Mouse (Mus musculus) thymus, postnatal 14 days (tissue): ENCODE data around the gene Ppp4r4.
"Not testable (repeated sequence)": the region's sequence is repeated elsewhere in the genome, so short reads cannot be mapped to it uniquely, and the experiment has no call there.

Experiments used
- DNase-seq: peaks from one replicate; pipeline ENCODE4 v3.0.0; 2021

Gene Ppp4r4

DNA sequence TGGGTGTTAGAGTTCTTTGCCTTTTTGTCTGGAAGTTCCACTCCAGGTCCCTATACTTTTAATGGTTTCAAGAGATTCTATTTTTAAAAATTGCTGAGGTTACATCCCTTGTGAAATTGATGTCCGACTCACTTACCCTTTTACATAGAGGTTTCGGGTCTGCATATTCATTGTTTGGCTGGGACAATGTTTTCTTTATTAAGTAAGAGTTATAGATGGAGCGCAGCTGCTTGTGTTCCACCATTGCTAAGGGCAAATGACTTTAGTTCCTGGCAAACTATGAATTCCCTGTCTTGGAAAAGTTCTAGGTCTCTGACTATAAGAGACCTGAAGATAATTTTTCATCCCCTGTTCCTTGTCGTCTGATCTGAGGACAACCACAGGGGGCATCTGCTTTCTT is 8.3 kb downstream of the Ppp4r4 start:
- no peak for DNase-seq

DNA sequence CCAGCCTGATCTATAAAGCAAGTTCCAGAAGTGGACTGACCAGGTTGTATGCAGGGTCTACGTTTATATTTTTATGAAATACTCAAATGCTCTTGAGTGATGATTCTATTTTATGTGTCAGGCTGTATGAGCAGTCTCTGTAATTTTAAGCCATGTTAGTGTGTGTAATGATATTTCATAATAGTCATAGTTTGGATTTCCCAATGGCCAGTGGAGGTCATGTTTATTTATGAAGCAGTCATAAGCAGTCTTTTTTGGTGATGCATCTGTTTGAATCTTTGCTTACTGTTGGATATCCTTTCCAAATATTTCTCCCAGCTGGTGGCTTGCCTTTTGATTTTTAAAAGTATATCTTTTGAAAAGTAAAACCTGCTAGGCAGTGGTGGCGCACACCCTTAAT is 11.3 kb downstream of the Ppp4r4 start:
- no peak for DNase-seq

GRCm38 (mm10) chr12:103544213-103544612 is 12.1 kb downstream of the Ppp4r4 start:
- DNase-seq: no peak

DNA sequence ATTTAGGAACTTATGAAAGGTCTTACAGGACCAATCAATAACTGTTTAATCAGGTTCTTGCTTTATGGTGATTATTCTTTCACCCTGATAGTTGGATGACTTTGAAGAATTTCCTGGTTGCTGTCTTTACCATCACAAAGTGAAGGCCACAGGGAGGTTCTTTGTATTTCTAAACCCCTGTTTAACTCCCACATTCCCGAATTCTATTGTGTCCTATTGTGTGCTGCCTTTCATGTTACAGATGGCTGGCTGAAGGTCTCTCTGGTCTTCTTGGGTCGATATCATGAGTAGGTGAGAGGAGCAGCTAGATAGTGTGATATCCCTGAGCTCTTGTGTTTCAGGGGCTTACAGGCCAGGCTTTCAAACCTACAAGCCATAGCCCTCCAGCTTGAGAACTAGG is 15.4 kb downstream of the Ppp4r4 start:
- no peak for DNase-seq

- no peak for DNase-seq
These were observed 16.4 kb downstream of the Ppp4r4 start for GRCm38 (mm10) chr12:103548526-103548925.

GRCm38 (mm10) chr12:103550047-103550446 is 18.0 kb downstream of the Ppp4r4 start:
- DNase-seq: no peak

- no peak for DNase-seq
These were observed 19.3 kb downstream of the Ppp4r4 start for GRCm38 (mm10) chr12:103551422-103551821.

GRCm38 (mm10) chr12:103552506-103552905 is 20.4 kb downstream of the Ppp4r4 start:
- DNase-seq: no peak

DNA sequence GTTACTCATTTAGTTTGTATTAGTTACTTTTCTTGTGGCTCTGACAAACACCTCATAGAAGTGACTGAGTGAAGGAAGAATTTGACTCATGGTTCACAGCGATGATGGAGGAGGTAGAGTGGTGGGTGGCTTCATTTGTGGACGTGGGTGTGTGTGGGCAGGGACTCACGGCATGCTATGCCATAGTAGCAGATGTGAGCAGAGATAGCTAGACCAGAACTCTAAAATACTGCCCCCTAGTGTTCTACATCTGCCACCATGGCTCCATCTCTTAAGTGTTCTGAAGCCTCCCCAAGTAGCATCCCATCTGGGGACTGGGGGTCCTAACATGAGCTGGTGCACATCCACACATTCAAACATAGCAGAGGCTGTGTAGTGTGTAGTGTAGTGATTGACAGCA is 21.4 kb downstream of the Ppp4r4 start:
- no peak for DNase-seq

DNA sequence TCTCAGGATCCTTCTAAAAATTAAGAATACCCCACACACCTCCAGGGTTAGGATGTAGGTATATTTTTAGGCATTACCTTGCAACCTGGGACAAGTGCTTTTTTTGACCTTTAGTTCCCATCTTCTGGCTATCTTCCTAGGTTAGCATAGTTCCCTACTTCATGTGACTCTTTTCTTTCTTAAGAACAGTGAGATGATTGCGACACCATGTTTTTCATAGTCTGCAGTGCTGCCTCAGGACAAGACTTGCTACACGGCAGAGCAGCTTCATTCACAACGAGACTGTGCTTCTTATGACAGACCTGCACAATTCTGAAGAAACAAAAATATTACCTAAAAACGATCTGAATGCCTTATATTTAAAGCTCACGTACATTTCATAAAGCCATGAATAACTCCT is 24.8 kb downstream of the Ppp4r4 start:
- no peak for DNase-seq

- no peak for DNase-seq
These were observed 32.6 kb downstream of the Ppp4r4 start for GRCm38 (mm10) chr12:103564726-103565125.

GRCm38 (mm10) chr12:103565151-103565550 is 33.1 kb downstream of the Ppp4r4 start:
- no peak for DNase-seq

DNA sequence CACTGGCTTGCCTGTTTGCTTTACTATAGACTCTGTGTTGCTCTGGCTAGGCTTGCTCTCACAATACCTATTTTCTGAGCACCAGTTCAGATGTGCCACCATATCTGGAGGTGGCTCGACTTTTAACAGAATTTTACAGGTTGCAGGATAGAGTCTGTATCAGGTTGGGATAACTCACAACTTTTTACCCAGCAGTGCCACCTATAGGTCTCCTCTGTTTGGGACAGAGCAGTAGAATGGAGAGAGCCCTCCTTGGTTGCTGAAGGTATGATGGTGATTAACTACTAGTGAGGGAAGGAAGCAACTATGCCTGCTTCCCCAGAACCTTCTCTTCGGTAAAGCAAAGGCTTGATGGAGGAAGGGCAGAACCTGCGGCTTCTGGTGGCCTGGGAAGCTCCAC is 35.0 kb downstream of the Ppp4r4 start:
- DNase-seq: no peak

GRCm38 (mm10) chr12:103569690-103570089 is 37.6 kb downstream of the Ppp4r4 start:
- no peak for DNase-seq

- DNase-seq: not testable (repeated sequence)
These were observed 46.1 kb downstream of the Ppp4r4 start for GRCm38 (mm10) chr12:103578148-103578547.

GRCm38 (mm10) chr12:103583771-103584170 is 51.7 kb downstream of the Ppp4r4 start:
- DNase-seq: no peak

GRCm38 (mm10) chr12:103598411-103598810 is 66.3 kb downstream of the Ppp4r4 start:
- DNase-seq: no peak

DNA sequence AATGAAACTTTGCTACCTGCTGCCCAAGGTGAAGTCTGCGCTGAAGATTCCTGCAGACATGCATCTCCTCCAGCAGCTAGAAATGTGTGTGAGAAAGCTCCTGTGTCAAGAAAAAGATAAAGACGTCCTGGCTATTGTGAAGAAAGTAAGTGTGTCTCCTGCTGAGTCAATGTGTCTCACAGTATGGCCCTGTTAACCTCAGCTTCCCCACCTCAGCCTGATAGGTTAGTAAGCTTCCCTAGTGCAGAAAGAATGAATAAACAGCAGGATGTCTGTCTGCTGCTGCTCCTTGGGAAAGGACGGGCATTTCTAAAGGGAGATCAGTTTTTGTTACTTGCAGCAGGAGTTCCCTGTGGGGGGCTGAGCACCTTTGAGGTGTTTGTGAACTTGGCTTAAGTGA is 68.3 kb downstream of the Ppp4r4 start:
- no peak for DNase-seq

DNA sequence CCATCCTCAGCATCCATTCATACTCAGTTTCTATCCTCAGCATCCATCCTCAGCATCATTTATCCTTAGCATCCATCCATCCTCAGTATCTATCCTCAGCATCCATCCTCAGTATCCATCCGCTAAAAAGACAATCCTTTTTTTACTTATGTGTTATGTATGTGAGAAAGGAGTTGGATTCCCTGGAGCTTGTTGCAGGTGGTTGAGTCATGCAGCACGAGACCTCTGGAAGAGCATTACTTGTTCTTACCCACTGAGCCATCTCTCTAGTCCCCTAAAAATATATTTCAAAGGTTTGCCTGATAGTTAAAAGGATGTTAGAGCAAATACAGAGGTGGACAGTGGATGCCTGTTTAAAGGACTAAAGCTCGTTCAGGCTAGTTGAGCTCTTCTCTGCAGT is 69.8 kb downstream of the Ppp4r4 start:
- no peak for DNase-seq

DNA sequence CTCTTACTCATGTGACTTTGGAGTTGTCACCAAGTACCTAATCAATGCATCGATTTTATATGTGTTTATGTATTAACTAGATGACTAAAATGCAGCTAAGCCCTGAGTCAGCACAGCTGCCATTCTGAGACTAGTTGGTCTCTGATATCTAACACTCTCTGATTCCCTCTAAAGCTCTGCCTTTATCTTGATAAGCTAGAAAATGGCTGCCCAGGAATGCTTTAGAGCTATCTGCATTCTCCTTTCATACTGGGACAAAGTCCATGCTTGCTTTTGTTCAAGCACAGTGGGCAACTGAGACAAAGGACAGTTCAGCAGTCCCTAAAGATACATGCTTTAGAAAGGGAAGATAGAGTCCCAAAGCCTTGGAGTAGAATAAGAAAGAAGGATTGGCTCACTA is 83.1 kb downstream of the Ppp4r4 start:
- DNase-seq: no peak

GRCm38 (mm10) chr12:103615734-103616133 is 83.7 kb downstream of the Ppp4r4 start:
- DNase-seq: no peak

DNA sequence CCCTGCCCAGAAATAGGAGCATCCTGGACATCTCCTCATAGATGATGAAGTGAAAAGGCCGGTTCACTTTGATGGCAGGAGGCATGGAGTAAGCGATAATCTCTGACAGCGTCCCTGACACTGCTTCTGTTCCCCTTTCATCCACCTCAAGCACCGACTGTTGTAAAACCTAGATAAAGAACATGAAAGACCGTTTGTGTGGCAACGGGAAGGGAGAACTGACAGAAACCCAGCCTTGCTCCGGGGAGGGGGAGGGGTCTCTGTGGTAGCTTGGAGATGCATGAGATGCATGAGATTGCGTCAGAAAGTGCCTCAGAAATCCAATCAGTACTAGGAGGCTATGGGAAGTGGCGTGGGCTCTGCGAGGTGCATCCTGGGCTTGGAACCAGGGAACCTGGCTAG is 84.8 kb downstream of the Ppp4r4 start:
- DNase-seq: no peak

DNA sequence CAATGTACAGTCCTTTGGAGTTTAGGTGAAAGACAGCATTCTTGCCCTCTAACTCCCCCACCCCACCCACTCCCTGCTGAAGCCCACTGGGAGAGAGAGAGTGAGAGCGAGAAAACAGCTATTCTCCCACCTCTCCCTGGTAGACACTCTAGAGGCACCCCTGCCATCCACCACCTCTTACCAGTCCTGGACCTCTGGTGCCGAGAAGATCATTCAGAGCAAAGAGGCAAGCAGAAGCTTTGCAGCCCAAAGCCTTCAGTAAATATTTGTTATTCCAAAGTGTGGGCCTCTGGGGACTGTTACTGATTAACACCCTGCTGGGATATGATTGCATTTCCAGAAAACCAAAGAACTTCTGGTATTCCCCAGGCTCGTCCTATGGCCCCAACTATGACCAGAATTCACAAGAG is 99.1 kb downstream of the Ppp4r4 start, which contains the start of gene Serpina10:
Gene Serpina10 (minus strand): TSS at position 242 of the 410 bp plus-strand sequence.
- no peak for DNase-seq

DNA sequence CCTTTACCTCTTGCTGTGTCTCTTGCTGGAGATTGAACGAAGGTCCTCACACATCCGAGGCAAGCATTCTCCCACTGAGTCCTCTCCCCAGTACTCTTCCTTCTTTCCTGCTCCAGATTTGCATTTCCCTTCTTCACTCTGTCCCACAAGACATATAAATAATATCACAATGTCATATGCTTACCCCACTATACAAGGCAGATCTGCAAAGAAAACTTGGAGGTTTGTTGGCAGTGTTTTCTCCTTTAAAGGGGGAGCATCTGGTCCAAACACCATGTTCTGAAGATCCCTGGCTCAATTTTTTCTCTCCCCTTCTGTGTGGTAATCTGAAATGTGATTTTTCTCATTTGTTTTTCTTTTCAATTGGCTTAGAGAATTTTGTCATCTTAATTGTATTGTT is 102.3 kb downstream of the Ppp4r4 start:
- DNase-seq: no peak

DNA sequence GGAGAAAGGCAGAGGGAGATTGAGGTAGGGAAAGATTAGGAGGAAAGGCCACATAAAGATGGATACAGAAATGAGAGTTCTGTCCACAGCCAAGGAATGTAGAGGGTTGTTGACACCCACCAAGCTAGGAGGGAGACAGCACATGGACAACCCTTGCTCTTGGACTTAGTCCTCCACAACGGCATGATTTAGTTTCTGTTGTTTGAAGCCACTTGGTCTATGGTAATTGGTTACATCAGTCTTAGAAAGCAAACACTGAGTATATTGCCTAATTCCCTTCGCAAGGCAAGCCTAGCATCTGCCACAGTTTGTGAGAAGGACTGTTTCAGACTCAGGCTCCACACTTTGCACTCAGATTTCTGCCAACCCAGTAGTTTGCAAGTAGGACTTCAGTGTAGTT is 103.8 kb downstream of the Ppp4r4 start:
- DNase-seq: no peak

GRCm38 (mm10) chr12:103643336-103643735 is 111.3 kb downstream of the Ppp4r4 start:
- DNase-seq: peak; percentile 62
